9 mouse cellular contexts compared by ENCODE assay signal in the genomic region with DNA sequence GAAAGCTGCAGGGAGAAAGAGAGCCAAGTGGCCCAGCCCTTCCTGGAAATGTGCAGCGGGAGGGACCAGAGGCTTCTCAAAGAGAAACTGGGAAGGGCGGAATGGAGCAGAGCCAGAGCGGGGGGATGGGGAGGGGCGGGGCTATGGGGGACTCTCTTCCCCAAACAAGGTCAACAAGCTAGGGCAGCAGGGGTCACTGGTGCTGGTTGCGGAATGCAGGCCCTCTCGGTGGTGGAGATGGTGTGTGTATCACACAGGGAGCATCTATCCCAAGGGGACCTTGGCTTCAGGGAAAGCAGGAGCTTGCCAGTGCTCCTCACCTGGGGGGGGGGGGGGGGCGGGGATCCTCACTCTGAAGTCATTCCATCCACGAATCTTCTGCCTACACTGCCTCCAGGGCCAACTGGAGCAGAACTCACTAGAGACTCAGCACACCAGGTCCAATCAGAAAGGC. TPM values are rescaled to one million over a fixed set of nuclear protein-coding genes. Genes with fewer than 3 reads are reported as not detected.
DNase-seq lines count a peak whose midpoint lies in the region; ATAC-seq lines count a peak whose summit lies in the region.
"Had no signal": no experiment of that assay in that cellular context is flagged by ENCODE, and none has a peak within 500 bp of the region (broad histone marks: within the 10 kb centered on the region; RNA-seq: fewer than 3 reads in every experiment).

No protein-coding gene starts in this region.

- H3K4me2 ChIP-seq in hindbrain, embryonic 12.5 days (replicated peaks), result no peak overlapping the region
- H3K4me2 ChIP-seq: embryonic facial prominence, embryonic 15.5 days had no signal

- no peaks in the 10 kb centered on the region for H3K9me3 ChIP-seq in heart, embryonic 10.5 days
- no peaks in the 10 kb centered on the region for H3K9me3 ChIP-seq in limb, embryonic 10.5 days (replicated peaks)
- H3K9me3 ChIP-seq in hindbrain, embryonic 12.5 days (replicated peaks), result no peaks in the 10 kb centered on the region
- H3K9me3 ChIP-seq: embryonic facial prominence, embryonic 15.5 days had no signal

- ATAC-seq in hindbrain, embryonic 12.5 days (ENCODE audit: low FRiP score), result no peak

- H3K36me3 ChIP-seq in heart, embryonic 10.5 days, result peaks cover 28% of the 10 kb centered on the region
- H3K36me3 ChIP-seq in limb, embryonic 10.5 days, result peaks cover 28% of the 10 kb centered on the region
- H3K36me3 ChIP-seq in hindbrain, embryonic 12.5 days, result peaks cover 10% of the 10 kb centered on the region; the same call in 1 of the 2 replicates

- no peak overlapping the region for H3K9ac ChIP-seq in hindbrain, embryonic 12.5 days
- H3K9ac ChIP-seq: embryonic facial prominence, embryonic 15.5 days had no signal

- 8% methylated on average over 8 of the region's 8 CpGs for WGBS in heart, embryonic 10.5 days
- 8% methylated on average over 7 of the region's 8 CpGs for WGBS in limb, embryonic 10.5 days
- whole genome bisulfite sequencing in hindbrain, embryonic 12.5 days, result 5% methylated on average over 6 of the region's 8 CpGs

- H3K4me1 ChIP-seq in heart, embryonic 10.5 days, result peaks cover 57% of the 10 kb centered on the region
- peaks cover 60% of the 10 kb centered on the region for H3K4me1 ChIP-seq in limb, embryonic 10.5 days
- H3K4me1 ChIP-seq in hindbrain, embryonic 12.5 days, result peaks cover 40% of the 10 kb centered on the region

- H3K27me3 ChIP-seq in heart, embryonic 10.5 days (ENCODE audit: insufficient read depth, poor library complexity, severe bottlenecking), result no peaks in the 10 kb centered on the region
- no peaks in the 10 kb centered on the region for H3K27me3 ChIP-seq in limb, embryonic 10.5 days (ENCODE audit: low read depth, poor library complexity, severe bottlenecking)
- H3K27me3 ChIP-seq in hindbrain, embryonic 12.5 days, result no peaks in the 10 kb centered on the region
- H3K27me3 ChIP-seq: embryonic facial prominence, embryonic 15.5 days had no signal

- DNase-seq in testis, postnatal 10 days (ENCODE audit: low spot score), result peak; percentile 60
- DNase-seq in testis, postnatal 14 days (ENCODE audit: low spot score), result no peak
- DNase-seq in heart, embryonic 10.5 days (ENCODE audit: low spot score), result no peak
- DNase-seq in limb, embryonic 10.5 days (ENCODE audit: low spot score), result peak; percentile 54
- peak; percentile 66 for DNase-seq in skeletal muscle tissue, adult 2 months (ENCODE audit: low read depth, low spot score)
- no peak for DNase-seq in cerebellum, adult 8-10 months
- no peak for DNase-seq in spleen, postnatal 36 days (ENCODE audit: low spot score in 2 of 2)

- H3K4me3 ChIP-seq in heart, embryonic 10.5 days, result peak overlapping the region; percentile 19
- no peak overlapping the region for H3K4me3 ChIP-seq in limb, embryonic 10.5 days
- H3K4me3 ChIP-seq in hindbrain, embryonic 12.5 days, result no peak overlapping the region
- H3K4me3 ChIP-seq: embryonic facial prominence, embryonic 15.5 days had no signal

- H3K27ac ChIP-seq in heart, embryonic 10.5 days, result peak overlapping the region; percentile 74
- peak overlapping the region; percentile 44 for H3K27ac ChIP-seq in limb, embryonic 10.5 days
- no peak overlapping the region for H3K27ac ChIP-seq in hindbrain, embryonic 12.5 days
- H3K27ac ChIP-seq: embryonic facial prominence, embryonic 15.5 days had no signal

RNA-seq across cellular contexts. Expression of a gene that starts 3.5 kb away (rescaled TPM):
- polyA plus RNA-seq in heart, embryonic 10.5 days (2016; fragmentation: Nextera tagmentation; extraction: Ambion mirVana), result 20.8 and 25.5 TPM in 2 replicates
- polyA plus RNA-seq in limb, embryonic 10.5 days (2016; fragmentation: Nextera tagmentation; extraction: Ambion mirVana), result 13.1 and 14.1 TPM in 2 replicates
- polyA plus RNA-seq in hindbrain, embryonic 12.5 days (2016; fragmentation: Nextera tagmentation; extraction: Ambion mirVana), result 10.3 and 11.9 TPM in 2 replicates

RNA-seq across cellular contexts. Expression of a gene that starts 45.4 kb away (rescaled TPM):
- polyA plus RNA-seq in heart, embryonic 10.5 days (2016; fragmentation: Nextera tagmentation; extraction: Ambion mirVana), result 13.5 and 15.6 TPM in 2 replicates
- 23.3 and 25.8 TPM in 2 replicates for polyA plus RNA-seq in limb, embryonic 10.5 days (2016; fragmentation: Nextera tagmentation; extraction: Ambion mirVana)
- polyA plus RNA-seq in hindbrain, embryonic 12.5 days (2016; fragmentation: Nextera tagmentation; extraction: Ambion mirVana), result 34.5 and 34.9 TPM in 2 replicates

RNA-seq across cellular contexts. Expression of a gene that starts 45.7 kb away (rescaled TPM):
- 8.0 and 8.4 TPM in 2 replicates for polyA plus RNA-seq in heart, embryonic 10.5 days (2016; fragmentation: Nextera tagmentation; extraction: Ambion mirVana)
- 6.3 and 9.1 TPM in 2 replicates for polyA plus RNA-seq in limb, embryonic 10.5 days (2016; fragmentation: Nextera tagmentation; extraction: Ambion mirVana)
- polyA plus RNA-seq in hindbrain, embryonic 12.5 days (2016; fragmentation: Nextera tagmentation; extraction: Ambion mirVana), result 27.5 and 28.7 TPM in 2 replicates

RNA-seq across cellular contexts. Expression of a gene that starts 45.9 kb away (rescaled TPM):
- polyA plus RNA-seq in heart, embryonic 10.5 days (2016; fragmentation: Nextera tagmentation; extraction: Ambion mirVana), result 43.3 and 51.9 TPM in 2 replicates
- 71.7 and 93.8 TPM in 2 replicates for polyA plus RNA-seq in limb, embryonic 10.5 days (2016; fragmentation: Nextera tagmentation; extraction: Ambion mirVana)
- polyA plus RNA-seq in hindbrain, embryonic 12.5 days (2016; fragmentation: Nextera tagmentation; extraction: Ambion mirVana), result 85.5 and 89.9 TPM in 2 replicates

RNA-seq across cellular contexts. Expression of a gene that starts 46.2 kb away (rescaled TPM):
- polyA plus RNA-seq in heart, embryonic 10.5 days (2016; fragmentation: Nextera tagmentation; extraction: Ambion mirVana), result 0.12 and 0.48 TPM in 2 replicates
- polyA plus RNA-seq in limb, embryonic 10.5 days (2016; fragmentation: Nextera tagmentation; extraction: Ambion mirVana), result 0.78 and 1.3 TPM in 2 replicates
- polyA plus RNA-seq in hindbrain, embryonic 12.5 days (2016; fragmentation: Nextera tagmentation; extraction: Ambion mirVana), result 11.6 and 12.8 TPM in 2 replicates

Comparison
In these comparisons a context has a peak if more than half of its experiments do, and no peak if none do; other contexts are left out.
1. DNase-seq: peak in testis, postnatal 10 days (single experiment), limb, embryonic 10.5 days (single experiment) and skeletal muscle tissue, adult 2 months (single experiment); none in testis, postnatal 14 days (single experiment), heart, embryonic 10.5 days (single experiment), cerebellum, adult 8-10 months (single experiment) and spleen, postnatal 36 days (0 of 2).